Mouse (Mus musculus): ENCODE results near the gene Fam131c. TPM values are rescaled to one million over a fixed set of nuclear protein-coding genes. Genes with fewer than 3 reads are reported as not detected.

The Fam131c gene
- polyA plus RNA-seq, 1 experiment from 2014 or later: 0.57 TPM

Small RNA genes lying within 50 kb of the gene (microRNA-seq; reads per million reads assigned to microRNA genes)
- not detected for gene Gm25690

Other genes starting within 250 kb of the Fam131c start
- 30.5 and 39.1 TPM in 2 replicates for gene Szrd1, start 228.4 kb upstream of the Fam131c start, polyA plus RNA-seq (2014; fragmentation: Nextera tagmentation; extraction: Ambion mirVana)
- 30.4 and 36.6 TPM in 2 replicates for gene Fbxo42, start 220.3 kb upstream of the Fam131c start, polyA plus RNA-seq (2014; fragmentation: Nextera tagmentation; extraction: Ambion mirVana)
- 5.3 and 8.7 TPM in 2 replicates for gene Rsg1, start 154.3 kb upstream of the Fam131c start, polyA plus RNA-seq (2014; fragmentation: Nextera tagmentation; extraction: Ambion mirVana)
- 4.6 and 5.2 TPM in 2 replicates for gene Arhgef19, start 128.7 kb upstream of the Fam131c start, polyA plus RNA-seq (2014; fragmentation: Nextera tagmentation; extraction: Ambion mirVana)
- gene Epha2, start 67.0 kb upstream of the Fam131c start, polyA plus RNA-seq (2014; fragmentation: Nextera tagmentation; extraction: Ambion mirVana): 2.2 and 2.4 TPM in 2 replicates
- gene Clcnka, start 30.5 kb downstream of the Fam131c start, polyA plus RNA-seq (2014; fragmentation: Nextera tagmentation; extraction: Ambion mirVana): 0.21 and 0.33 TPM in 2 replicates
- not detected in 2 replicates for gene Clcnkb, start 47.8 kb downstream of the Fam131c start, polyA plus RNA-seq (2014; fragmentation: Nextera tagmentation; extraction: Ambion mirVana)
- gene Hspb7, start 52.6 kb downstream of the Fam131c start, polyA plus RNA-seq (2014; fragmentation: Nextera tagmentation; extraction: Ambion mirVana): 0.34 and 0.41 TPM in 2 replicates
- gene Srarp, start 67.9 kb downstream of the Fam131c start, polyA plus RNA-seq (2014; fragmentation: Nextera tagmentation; extraction: Ambion mirVana): not detected in 2 replicates
- gene Zbtb17, start 76.4 kb downstream of the Fam131c start, polyA plus RNA-seq (2014; fragmentation: Nextera tagmentation; extraction: Ambion mirVana): 44.2 and 49.2 TPM in 2 replicates
- gene Spen, start 170.4 kb downstream of the Fam131c start, polyA plus RNA-seq (2014; fragmentation: Nextera tagmentation; extraction: Ambion mirVana): 12.4 and 13.4 TPM in 2 replicates
- 67.2 and 73.2 TPM in 2 replicates for gene Fblim1, start 237.9 kb downstream of the Fam131c start, polyA plus RNA-seq (2014; fragmentation: Nextera tagmentation; extraction: Ambion mirVana)

All from limb, embryonic 11.5 days (tissue).